Mouse (Mus musculus) common myeloid progenitor, adult 5-6 weeks (primary cell): ENCODE measurements around the gene Adgre1. TPM values are rescaled to one million over a fixed set of nuclear protein-coding genes. Genes with fewer than 3 reads are reported as not detected.

ENCODE experiments used
- total RNA-seq: library from RNA; stranded (forward); fragments of 200-1000, 187-1606 nt; gene quantifications from 2 replicates; pipeline ENCODE4 v1.2.3, GENCODE M21; 2017

Gene Adgre1
- total RNA-seq, 1 experiment from 2014 or later, result 2.4 TPM

Other genes starting within 250 kb of the Adgre1 start
- gene Cd70, start 208.9 kb upstream of the Adgre1 start, total RNA-seq, result not detected in 2 replicates
- gene Tnfsf14, start 164.5 kb upstream of the Adgre1 start, total RNA-seq, result 7.2 and 9.0 TPM in 2 replicates
- gene C3, start 130.6 kb upstream of the Adgre1 start, total RNA-seq, result 8.4 and 19.3 TPM in 2 replicates
- 17.0 and 17.7 TPM in 2 replicates for gene Gpr108, start 110.2 kb upstream of the Adgre1 start, total RNA-seq
- gene Trip10, start 109.2 kb upstream of the Adgre1 start, total RNA-seq, result 8.4 and 9.8 TPM in 2 replicates
- 182 and 183 TPM in 2 replicates for gene Vav1, start 79.6 kb upstream of the Adgre1 start, total RNA-seq
- not detected in 2 replicates for gene Vmn2r120, start 186.8 kb downstream of the Adgre1 start, total RNA-seq